Mouse (Mus musculus) heart, postnatal 0 days (tissue): ENCODE results near the gene Tnfrsf13c.

Experiments
- CTCF ChIP-seq: IDR thresholded peaks from 2 replicates; pipeline ENCODE4 v1.5.1; 2016; ENCODE audit warnings: antibody characterized with exemption, control low read depth, low read depth
- EP300 ChIP-seq: IDR thresholded peaks from 2 replicates; pipeline ENCODE4 v1.6.1; 2016; ENCODE audit warnings: antibody characterized with exemption, low read depth

GRCm38 (mm10) chr15:82204680-82205371, 19.3 kb downstream of the Tnfrsf13c start:
- TF ChIP-seq CTCF (no peak), EP300 (no peak)
